Mouse (Mus musculus) cortical plate, adult 2 months (tissue): ENCODE measurements at regions not wholly inside any gene's neighbourhood (a gene's known extent, or its start where the extent isn't known, plus 50 kb on each side); places are given as distances from the start of the nearest gene placed in this dataset.

Experiments used
- CTCF ChIP-seq: fragments of 200-500 bp; IDR thresholded peaks from 2 replicates; pipeline ENCODE4 v1.5.1; 2011; ENCODE audit warnings: mild to moderate bottlenecking, control low read depth, low read length; ENCODE audit not compliant: insufficient read depth; ENCODE audit errors: extremely low read depth
- POLR2A ChIP-seq: fragments of 200-500 bp; IDR thresholded peaks from 2 replicates; pipeline ENCODE4 v1.6.1; 2011; ENCODE audit warnings: mild to moderate bottlenecking, low read length, control low read depth; ENCODE audit not compliant: insufficient read depth; ENCODE audit errors: extremely low read depth

- TF ChIP-seq CTCF: no peak
- no peak for TF ChIP-seq POLR2A
These were observed 202.4 kb upstream of the Prdm1 start for GRCm38 (mm10) chr10:44730721-44731120.
